Mouse (Mus musculus) MEL (cell line): ENCODE data around the gene Tpcn1.

Experiments used
- CTCF ChIP-seq, 3 experiments: IDR thresholded peaks in 2 of 3; conservative IDR thresholded peaks in 1 of 3; 2 replicates each; pipeline ENCODE4 v1.5.1; 2011 to 2012; ENCODE audit warnings: low read length in 3 of 3, low read depth in 2 of 3, mild to moderate bottlenecking in 2 of 3, improper control_type of control experiment in 1 of 3, inconsistent platforms in 1 of 3, mixed read lengths in 1 of 3, moderate library complexity in 1 of 3; ENCODE audit not compliant: control insufficient read depth in 1 of 3, insufficient read depth in 1 of 3, poor library complexity in 1 of 3, severe bottlenecking in 1 of 3
- EP300 ChIP-seq, 2 experiments: IDR thresholded peaks; 2 replicates each; pipeline ENCODE4 v1.6.1; 2011; ENCODE audit warnings: improper control_type of control experiment in 2 of 2, low read length in 2 of 2, low read depth in 1 of 2, mild to moderate bottlenecking in 1 of 2
- HCFC1 ChIP-seq: IDR thresholded peaks from 2 replicates; pipeline ENCODE4 v1.6.1; 2012; ENCODE audit warnings: low read depth, mild to moderate bottlenecking, inconsistent platforms, low read length, improper control_type of control experiment, moderate library complexity

GRCm38 (mm10) chr5:120495703-120496226 is 92.7 kb downstream of the Tpcn1 start:
- TF ChIP-seq CTCF (IDR thresholded peaks at IDR 0.05 in 2 of 3, conservative IDR thresholded peaks at IDR 0.05 in 1 of 3; ENCODE audit: control insufficient read depth in 1 of 3, insufficient read depth in 1 of 3, low read depth in 2 of 3, low read length in 3 of 3, poor library complexity in 1 of 3, severe bottlenecking in 1 of 3) (no peak), EP300 (IDR thresholded peaks at IDR 0.05; ENCODE audit: low read depth in 1 of 2, low read length in 2 of 2) (no peak), HCFC1 (no peak)
